Mouse (Mus musculus): ENCODE measurements around the gene Zdhhc13.

Zdhhc13 gene

DNA sequence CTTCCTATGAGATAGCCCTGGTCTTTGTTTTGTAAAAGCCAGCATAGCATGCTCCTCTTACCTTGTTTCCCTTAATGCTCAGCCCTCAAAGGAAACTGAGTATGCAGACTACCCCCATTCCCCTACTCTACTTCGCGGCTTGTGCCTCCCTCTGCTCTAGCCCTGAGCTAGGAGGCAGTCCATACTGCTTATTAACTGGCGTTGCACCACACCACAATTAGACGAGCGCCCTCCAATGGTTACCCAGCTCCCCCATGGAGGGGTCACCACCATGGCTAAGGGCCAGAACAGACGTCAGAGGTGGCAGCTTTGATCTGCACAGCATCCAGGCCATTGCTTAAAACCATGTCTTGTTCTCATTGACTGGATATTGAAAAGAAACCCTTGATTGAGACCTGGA is 58.0 kb downstream of the Zdhhc13 start:
- TF ChIP-seq GATA4 (IDR thresholded peaks at IDR 0.05; ENCODE audit: insufficient replicate concordance, low read length), result no peak

GRCm38 (mm10) chr7:48847820-48848650 is 59.2 kb downstream of the Zdhhc13 start, which contains the start of gene Csrp3:
Csrp3 (minus strand) TSS chr7:48848033.
- TF ChIP-seq GATA4 (IDR thresholded peaks at IDR 0.05; ENCODE audit: insufficient replicate concordance, low read length), result no peak

DNA sequence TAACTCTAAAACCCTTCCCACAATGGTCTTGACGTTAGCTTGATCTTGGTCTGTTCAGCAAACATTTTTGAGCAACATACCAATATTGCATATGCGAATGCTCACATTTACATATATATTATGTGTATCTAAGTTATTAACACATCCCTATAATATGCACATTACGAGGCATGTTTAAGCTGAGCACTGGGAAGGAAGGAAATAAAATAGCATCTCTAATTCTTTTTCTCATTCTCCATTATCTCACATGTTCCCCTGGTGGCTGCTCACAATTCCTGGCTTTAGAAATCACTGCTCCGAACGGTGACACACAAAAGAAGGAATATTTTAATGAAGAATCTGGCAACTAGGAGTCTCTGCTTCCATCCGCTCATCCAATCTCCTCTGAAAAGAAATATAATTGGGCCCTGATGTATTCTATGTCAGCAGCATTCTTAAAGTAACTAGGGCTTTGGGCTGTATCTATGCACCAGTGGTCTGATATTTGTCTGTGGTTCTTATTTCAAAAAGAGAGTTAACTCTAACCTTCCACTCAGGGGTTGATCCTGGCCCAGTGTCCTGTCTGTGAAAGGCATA is 62.8 kb downstream of the Zdhhc13 start:
- no peak for TF ChIP-seq GATA4 (IDR thresholded peaks at IDR 0.05; ENCODE audit: insufficient replicate concordance, low read length)

GRCm38 (mm10) chr7:48853496-48853895 is 64.7 kb downstream of the Zdhhc13 start:
- no peak for TF ChIP-seq GATA4 (IDR thresholded peaks at IDR 0.05; ENCODE audit: insufficient replicate concordance, low read length)

DNA sequence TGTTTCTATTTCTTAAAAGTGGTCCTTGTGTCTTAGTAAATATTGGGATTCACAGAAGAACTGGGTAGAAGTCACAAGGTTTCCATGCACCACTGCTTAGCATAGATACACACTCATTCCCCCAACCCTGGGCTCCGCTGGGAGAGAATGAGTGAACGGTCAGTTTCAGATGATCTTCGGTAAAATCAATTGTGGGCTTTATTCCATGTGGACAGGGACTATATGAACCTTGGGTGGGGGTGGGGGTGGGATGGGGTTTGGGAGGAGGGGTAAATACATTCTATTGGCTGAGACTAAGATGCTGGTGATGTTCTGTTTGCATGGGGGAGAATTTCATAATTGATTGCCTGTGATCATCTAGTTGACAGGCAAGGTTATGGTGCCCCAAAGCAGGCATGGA is 66.7 kb downstream of the Zdhhc13 start:
- no peak for TF ChIP-seq GATA4 (IDR thresholded peaks at IDR 0.05; ENCODE audit: insufficient replicate concordance, low read length)

GRCm38 (mm10) chr7:48858257-48858656 is 69.5 kb downstream of the Zdhhc13 start:
- no peak for TF ChIP-seq GATA4 (IDR thresholded peaks at IDR 0.05; ENCODE audit: insufficient replicate concordance, low read length)

- peak; percentile 59; the same call in 1 of the 2 replicates for TF ChIP-seq GATA4 (IDR thresholded peaks at IDR 0.05; ENCODE audit: insufficient replicate concordance, low read length)
Observed at GRCm38 (mm10) chr7:48859362-48859761, 70.6 kb downstream of the Zdhhc13 start.

DNA sequence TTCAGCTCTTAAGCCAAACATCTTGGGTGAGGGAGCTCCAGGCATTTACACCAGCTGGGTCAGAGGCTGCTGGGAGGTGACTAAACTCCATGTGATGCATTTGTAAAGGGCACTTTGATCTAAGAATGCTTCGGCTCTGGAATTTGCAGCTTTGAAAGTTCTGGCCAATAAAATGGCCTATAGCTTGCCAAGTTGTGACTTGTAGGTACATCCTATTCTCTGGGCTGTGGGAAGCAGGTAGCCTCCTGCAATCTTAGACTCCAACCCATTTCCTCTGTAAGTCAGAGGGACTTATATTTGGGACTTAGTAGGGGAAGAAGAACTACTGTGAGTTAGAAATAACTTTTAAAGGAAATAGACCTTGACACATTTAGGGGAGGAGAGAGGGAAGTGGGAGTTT is 72.1 kb downstream of the Zdhhc13 start:
- TF ChIP-seq GATA4 (IDR thresholded peaks at IDR 0.05; ENCODE audit: insufficient replicate concordance, low read length), result no peak

DNA sequence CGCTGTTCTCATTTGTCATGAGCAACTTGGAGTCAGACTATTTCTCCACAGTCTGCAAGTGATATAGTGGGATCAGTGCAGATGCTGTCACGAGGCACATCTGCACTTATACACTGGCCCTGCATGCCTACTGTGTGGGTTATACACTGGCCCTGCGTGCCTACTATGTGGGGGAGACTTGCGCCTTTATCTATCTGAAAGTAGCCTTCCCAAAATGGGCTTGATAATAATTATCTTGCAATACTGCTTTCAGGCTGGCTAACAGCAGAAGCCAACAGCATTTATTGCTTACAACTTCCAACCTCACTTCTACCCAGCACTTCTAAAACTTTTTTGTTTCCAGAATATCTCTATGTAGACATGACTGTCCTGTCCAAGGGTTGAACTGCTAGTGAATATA is 73.0 kb downstream of the Zdhhc13 start:
- TF ChIP-seq GATA4 (IDR thresholded peaks at IDR 0.05; ENCODE audit: insufficient replicate concordance, low read length), result no peak

GRCm38 (mm10) chr7:48864199-48864598 is 75.4 kb downstream of the Zdhhc13 start:
- no peak for TF ChIP-seq GATA4 (IDR thresholded peaks at IDR 0.05; ENCODE audit: insufficient replicate concordance, low read length)

DNA sequence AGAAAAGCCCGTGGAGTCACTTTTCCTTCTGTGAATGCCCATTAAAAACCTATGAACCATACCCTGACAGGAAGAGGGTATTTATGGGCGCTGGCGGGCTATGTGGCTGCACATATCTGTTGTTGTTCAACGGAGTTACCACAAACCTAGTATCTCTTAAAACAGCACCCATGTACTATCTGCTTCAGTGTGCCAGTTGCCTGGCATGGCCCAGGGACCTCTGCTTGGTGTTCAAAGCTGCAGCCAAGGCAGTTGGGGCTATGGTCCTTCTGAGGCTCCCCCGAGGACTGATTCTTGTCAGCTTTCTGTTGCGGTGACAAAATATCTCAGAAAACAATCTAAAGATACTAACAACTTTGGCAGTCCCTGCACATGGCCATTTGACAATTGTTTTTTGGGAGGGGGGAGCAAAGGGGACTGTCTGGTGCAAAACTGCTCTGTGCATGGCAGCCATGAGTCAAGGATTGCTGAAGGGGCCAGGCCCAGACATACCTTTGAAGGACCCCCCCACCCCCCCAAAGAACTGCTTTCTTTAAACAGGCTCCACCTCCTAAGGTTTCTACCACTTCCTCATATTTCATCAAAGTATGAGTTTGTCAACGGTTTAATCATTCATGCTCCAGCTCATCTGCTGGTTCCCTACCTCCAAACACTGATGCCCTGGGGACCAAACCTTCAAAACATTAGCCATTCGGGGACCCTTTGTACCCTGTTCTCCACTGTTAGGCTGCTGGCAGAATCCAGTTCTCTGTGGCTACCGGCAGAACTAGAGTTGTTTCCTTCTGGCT is 76.1 kb downstream of the Zdhhc13 start:
- TF ChIP-seq GATA4 (IDR thresholded peaks at IDR 0.05; ENCODE audit: insufficient replicate concordance, low read length), result no peak

GRCm38 (mm10) chr7:48867576-48867975 is 78.8 kb downstream of the Zdhhc13 start:
- TF ChIP-seq GATA4 (IDR thresholded peaks at IDR 0.05; ENCODE audit: insufficient replicate concordance, low read length), result no peak

GRCm38 (mm10) chr7:48870144-48870543 is 81.3 kb downstream of the Zdhhc13 start:
- no peak for TF ChIP-seq GATA4 (IDR thresholded peaks at IDR 0.05; ENCODE audit: insufficient replicate concordance, low read length)

DNA sequence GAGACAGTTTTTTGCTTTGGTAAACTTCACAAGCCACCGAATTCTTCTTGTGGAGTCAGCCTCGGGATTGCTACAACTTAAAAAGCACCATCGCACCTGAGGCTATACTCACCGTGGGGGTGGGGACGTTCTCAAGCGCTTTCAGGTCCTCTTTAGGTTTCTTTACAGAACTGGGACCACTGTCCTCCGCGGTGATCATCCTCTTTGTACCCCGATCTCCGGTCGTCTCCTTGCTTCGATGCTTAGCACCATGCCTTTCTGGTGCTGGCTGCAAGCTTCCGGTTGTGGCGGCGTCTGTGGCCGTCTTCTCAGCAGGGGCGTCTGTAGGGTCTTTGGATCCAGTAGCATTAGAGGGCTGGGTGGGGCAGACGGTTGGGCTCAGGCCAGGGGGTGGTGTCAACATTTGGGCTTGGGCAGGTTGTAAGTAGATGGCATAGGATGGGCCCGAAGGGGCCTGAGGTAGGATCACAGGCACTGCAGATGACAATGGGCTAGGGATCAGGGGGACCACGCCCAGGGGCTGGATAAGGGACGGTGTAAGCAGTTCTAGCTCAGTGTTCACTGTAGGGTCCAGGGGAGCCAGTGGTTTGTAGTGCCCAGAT is 81.9 kb downstream of the Zdhhc13 start:
- no peak for TF ChIP-seq GATA4 (IDR thresholded peaks at IDR 0.05; ENCODE audit: insufficient replicate concordance, low read length)

- TF ChIP-seq GATA4 (IDR thresholded peaks at IDR 0.05; ENCODE audit: insufficient replicate concordance, low read length), result no peak
Observed at GRCm38 (mm10) chr7:48871292-48871691, 82.5 kb downstream of the Zdhhc13 start.

All from liver, adult (tissue).